Mouse (Mus musculus) activated CD4-positive, CD25-positive, alpha-beta regulatory T cell, adult 4 months (primary cell): Measurements from ENCODE around the gene Nup93. TPM values are rescaled to one million over a fixed set of nuclear protein-coding genes. Genes with fewer than 3 reads are reported as not detected.
A peak's percentile ranks its signal among the peaks of the same experiment; 100 is the strongest.
"Not testable (repeated sequence)": the region's sequence is repeated elsewhere in the genome, so short reads cannot be mapped to it uniquely, and the experiment has no call there.

ENCODE experiments used
- ATAC-seq: one replicate; pipeline ENCODE4 v1.8.0; 2017
- polyA plus RNA-seq, 2 experiments: library from polyadenylated mRNA; unstranded; fragments of 100-300 nt; shearing (Covaris generic); gene quantifications; one replicate each; pipeline ENCODE4 v1.2.1; 2017

Nup93 gene
- polyA plus RNA-seq, result 10 to 100 TPM; 30.7 to 33.1 TPM

DNA sequence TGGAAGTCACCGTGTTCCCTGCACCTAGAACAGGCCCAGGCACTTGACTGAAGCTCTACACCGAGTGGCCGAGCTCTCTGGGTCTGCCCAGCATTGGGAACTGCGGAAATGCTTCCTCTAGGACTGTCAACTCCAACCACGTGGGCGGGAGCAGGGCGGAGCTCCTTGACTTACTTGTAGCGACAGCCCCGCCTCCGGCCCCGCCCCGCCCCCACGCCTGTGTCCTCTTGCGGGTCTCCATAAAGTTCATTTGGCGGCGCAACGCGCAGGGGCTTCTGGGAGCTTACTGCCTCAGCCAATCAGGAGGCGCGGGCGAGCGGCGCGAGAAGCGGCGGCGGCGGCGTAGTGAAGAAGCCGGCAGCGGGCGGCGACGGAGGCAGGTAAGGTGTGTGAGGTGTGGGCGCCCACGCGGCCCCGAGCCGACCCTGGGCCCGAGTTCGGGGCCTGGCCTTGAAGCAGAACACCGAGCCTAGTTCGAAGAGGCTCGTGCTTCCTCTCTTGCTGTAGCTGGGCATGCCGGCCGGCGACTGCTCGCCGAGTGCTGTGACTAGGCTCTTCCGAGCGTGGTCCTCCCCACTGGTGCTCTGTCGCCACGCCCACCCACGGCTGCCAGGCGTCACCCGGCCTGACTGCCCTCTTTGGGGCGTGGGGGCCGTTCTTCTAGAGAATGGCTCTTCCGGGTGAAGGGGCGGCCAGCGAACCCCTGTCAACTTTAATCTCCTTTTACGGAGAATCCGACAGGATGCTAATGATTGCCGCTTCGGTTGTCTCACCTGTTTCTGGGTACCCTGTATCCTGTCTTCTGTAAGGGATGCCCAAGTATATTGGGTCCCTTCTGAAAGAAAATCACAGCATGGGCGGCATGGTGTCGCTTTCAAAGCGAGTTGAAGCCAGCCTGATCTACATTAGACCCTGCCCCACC, at the start of gene Nup93:
Gene Nup93 (plus strand): TSS at position 313 of the 922 bp plus-strand sequence.
- ATAC-seq, result peak; percentile 82

DNA sequence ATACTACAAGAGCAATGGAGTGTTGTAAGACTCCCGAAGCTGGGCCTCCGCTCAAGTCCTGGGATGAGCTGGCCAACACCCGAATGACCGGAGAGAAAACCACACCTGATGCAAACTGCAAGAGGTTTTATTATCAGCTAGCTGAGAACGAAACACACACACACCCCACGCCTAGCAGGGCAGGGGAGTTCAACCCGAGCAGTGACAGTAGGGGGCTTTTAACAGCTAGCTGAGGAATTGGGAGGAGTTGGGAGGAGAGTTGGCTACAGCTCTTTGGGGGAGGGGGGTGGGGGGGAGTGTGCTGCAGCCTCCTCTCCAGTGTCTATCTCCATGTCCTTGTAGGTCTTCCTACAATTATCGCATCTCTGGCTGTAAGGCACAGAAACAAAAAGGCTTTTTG, 48.6 kb upstream of the Nup93 start:
- not testable (repeated sequence) for ATAC-seq

GRCm38 (mm10) chr8:94167244-94167643, 47.1 kb upstream of the Nup93 start:
- peak; percentile 46 for ATAC-seq

DNA sequence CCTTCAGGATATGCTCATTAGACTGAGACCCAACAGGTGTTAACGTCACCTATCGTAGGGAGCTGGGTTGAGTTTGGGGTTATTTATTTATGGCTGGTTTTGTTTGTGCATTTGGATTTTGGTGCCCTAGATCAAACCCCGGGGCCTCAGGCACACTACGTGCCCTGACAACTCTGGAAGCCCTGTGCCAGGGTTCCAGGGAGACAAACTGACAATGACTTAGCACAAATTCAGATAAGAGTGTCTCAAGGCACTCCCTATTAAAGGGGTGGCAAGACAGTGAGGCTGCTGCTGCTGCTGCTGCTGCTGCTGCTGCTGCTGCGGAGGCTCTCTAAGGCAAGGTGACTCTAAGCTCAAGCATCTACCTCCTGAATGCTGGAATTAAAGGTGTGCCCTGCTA, 44.8 kb upstream of the Nup93 start:
- no peak for ATAC-seq

DNA sequence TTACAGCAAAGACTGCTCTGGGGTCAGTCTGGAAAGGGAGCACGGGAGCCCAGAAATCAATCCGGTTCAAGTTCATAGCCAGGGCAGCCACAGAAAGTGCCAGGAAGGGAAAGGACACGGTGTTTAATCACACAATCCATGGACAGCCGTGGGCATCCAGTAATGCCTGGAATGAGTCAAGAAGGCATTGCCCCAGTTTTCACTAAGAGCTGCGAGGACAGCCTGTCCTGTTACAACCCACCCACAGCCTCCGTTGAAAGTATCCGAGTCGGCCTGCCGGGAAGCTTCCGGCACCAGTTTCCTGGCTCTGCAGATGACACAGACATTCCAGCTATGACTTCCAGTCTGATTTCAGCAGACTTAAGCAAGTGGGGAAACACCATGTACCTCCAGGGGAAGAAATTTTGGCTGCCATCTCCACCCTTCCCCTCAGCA, 43.0 kb upstream of the Nup93 start:
- peak; percentile 23 for ATAC-seq

DNA sequence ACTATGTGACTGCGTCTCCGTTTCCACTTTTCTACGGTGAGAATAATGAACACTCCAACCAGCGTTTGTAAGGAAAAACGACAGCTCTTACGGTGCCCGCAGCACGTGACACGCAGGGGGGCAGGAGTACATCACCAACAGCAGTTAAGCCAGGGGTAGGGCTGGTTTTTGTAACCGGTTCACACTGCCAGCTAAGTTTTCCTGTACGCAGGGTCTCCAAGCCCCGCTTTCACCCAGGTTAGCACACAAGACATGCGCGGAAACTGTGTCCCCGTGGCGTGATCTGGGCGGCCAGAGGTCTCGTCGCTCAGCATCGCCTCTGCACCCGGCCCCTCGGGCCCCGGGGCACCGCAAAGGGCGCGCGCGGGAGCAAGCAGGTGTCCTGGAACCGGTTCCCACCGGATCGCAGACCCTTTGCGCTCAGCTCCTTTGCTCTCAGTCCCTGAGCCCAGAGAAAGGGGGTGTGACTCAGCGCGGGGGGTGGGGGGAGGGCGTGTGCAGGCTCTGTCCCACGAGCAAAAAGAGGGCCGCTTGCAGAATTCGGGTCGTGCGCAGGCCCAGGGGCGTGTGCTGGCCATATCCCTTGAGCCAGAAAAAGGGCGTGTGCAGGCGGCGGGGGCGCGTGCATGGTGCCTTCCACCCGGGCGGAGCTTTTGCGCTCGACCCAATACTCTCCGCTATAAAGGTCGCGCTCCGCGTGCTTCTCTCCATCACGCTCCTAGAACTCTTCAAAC, 42.1 kb upstream of the Nup93 start, which contains the start of gene Mt2:
Gene Mt2 (plus strand): TSS at position 590 of the 734 bp plus-strand sequence.
- ATAC-seq, result no peak

- no peak for ATAC-seq
Observed at GRCm38 (mm10) chr8:94172809-94173732, 41.3 kb upstream of the Nup93 start.

DNA sequence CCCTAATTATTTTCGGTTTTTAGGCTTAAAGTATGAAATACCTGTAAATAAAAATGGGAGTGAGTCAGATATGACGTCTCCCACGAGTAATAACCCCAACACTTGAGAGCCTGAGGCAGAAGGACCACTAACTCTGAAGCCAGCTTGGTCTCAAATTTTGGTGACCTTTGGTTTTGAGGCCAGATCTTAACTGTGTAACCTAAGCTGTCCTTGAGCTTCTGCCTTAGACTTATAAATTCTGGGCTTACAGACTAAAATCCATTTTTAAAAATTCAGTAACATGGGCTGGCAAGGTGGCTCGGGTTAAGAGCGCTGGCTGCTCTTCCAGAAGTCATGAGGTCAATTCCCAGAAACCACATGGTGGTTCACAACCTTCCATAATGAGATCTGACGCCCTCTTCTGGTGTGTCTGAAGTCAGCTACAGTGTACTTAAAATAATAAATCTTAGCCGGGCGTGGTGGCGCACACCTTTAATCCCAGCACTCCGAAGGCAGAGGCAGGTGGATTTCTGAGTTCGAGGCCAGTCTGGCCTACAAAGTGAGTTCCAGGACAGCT, 40.4 kb upstream of the Nup93 start:
- no peak for ATAC-seq

DNA sequence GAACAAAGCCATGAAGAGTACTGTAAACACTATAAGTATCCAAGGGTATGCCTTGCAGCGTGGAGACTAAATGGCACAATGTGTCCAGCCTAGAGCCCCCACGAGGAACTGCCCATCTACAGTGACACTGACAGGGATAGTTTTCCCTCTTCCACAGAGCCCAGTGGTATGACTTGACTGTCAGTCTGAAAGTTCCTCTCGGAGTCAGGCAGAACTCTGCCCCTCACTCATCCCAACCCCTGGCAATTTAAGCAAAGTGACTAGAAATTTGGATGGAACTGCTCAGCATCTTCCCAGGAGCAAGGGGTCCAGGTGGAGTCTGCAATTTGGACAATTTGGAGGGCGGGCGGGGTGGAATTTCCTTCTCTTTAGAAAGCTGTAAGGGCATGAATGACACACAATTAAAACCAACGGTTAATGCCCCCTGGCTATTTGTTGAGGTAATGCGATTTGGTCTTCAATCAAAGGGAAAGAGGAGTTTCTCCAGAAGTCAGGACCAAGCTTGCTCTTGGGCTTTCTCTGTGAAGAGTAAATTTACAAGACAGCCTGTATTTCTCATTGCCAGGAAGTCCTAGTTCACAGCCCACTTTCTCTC, 39.6 kb upstream of the Nup93 start:
- ATAC-seq, result no peak

DNA sequence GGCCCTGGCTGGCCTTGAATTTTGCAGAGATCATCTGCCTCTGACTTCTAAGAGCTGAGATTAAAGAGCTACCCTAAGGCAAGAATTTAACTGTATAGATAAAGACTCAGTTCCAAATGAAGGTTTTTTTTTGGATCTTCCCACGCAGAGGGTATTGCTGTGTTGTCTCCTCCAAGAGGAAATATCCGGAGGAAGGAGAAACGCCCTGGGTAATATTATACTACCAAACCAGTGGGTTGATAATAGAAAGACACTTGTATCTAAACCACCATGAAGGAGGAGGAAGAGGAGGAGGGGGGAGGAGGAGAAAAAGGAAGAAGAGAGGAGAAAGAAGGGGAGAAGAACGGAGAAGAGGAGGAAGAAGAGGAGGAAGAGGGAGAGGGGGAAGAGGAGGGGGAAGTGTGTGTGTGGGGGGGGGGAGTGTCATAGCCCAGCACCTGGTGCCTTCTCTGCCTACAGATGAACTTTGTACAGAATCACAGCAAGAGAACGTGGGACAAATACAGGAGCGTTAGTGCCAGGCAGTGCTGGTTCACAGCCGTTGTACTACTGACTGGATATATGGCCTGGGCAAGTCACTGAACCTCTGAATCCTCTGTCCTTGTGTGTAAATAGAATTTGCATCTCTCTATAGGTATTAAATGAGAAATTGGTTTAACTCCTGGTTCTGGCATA, 36.5 kb upstream of the Nup93 start:
- no peak for ATAC-seq

GRCm38 (mm10) chr8:94178857-94179712, 35.3 kb upstream of the Nup93 start, which contains the start of gene Mt1:
Gene Mt1 (plus strand): TSS chr8:94179082.
- ATAC-seq, result peak; percentile 52

- no peak for ATAC-seq
Observed at GRCm38 (mm10) chr8:94179713-94180560, 34.4 kb upstream of the Nup93 start.

- no peak for ATAC-seq
Observed at GRCm38 (mm10) chr8:94180561-94180908, 33.8 kb upstream of the Nup93 start.

DNA sequence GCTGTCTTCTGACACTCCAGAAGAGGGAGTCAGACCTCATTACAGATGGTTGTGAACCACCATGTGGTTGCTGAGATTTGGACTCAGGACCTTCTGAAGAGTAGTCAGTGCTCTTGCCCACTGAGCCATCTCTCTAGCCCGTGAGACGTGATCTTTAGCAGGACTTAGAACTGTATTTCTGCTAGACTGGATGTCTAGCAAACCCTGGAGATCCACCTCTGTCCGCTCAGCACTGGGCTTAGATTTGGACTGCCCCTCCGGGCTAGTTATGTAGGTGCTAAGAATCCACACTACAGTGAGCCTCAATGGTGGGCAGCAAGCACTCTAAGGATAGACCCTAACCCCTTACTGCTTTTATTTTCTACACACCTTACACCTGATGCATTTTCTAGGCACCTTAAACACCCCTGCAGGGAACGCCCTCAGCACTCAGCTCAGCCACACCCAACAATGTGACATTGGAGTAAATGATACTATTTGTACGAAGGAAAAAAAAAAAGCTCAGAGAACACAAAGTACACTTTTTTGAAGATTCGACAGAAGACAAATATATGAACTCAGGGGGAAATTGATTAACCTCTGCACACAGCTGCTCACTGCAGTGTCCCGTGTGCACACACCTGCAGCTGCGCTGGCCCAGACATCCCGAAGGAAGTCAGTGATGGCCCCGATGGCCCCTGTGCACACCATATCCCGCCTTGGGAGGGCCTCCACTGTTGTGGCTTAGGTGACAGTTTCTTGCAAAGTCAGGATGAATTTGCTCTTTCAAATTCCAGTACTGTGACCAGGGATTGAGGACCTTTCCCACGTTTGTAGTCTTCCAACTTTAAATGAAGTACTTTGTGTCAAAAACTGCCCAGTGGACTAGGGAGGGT, 32.1 kb upstream of the Nup93 start:
- ATAC-seq, result no peak

DNA sequence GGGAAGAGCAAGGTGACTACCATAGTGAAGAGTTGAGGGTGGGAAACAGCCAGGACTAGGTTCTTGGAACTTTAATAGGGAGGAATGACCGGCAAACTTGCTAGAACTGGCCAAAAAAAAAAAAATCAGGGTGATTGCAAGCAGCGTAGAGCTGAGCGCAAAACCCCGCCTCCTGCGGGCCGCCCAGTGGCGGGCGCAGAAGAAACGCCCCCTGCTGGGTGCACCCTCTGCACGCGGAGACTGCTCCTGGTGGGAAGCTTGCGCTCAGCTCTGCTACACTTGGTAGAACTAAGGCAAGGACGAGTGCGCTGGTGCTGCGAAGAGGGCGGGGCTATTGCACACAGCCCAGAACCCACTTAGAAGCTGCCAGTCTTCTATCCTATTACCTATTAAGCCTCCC, 31.2 kb upstream of the Nup93 start:
- peak; percentile 66 for ATAC-seq

GRCm38 (mm10) chr8:94184357-94184843, 30.0 kb upstream of the Nup93 start:
- ATAC-seq, result no peak

DNA sequence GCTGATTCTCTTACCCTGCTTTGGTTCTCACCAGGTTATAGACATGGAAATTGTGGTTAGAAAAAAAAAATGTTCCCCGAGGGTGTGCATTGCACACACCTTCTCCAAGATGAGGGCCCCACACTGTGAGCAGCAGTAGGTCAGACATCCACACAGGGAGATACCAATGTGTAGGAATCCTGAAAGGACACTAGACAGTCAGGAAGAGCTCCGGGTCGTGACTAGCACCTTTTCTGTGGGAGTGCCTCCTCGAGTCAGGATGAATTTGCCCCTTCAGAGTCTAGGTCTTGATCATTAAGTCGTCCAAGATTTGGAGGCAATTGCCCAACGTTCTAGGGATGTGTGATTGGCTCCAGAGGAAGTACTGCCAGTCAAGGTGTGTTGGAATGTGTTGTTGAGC, 28.6 kb upstream of the Nup93 start:
- no peak for ATAC-seq

DNA sequence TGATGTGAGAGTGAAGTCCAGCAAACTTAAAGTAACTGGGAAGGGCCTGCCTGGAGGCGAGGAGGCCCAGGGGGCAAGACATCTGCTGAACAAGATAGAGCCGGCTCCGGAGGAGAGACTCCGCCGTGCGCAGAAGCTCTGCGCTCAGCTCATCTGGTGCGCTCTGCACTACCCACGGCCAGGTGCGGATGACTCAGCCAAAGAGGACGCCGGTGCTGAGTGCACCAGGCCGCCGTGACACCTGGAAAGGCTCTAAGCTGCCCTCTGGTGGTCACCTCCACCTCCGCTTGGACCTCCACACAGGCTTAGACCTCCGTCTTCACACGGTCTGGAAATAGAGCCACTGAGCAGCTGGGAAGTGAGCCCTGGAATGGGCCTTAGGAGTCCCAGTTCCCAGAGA, 27.8 kb upstream of the Nup93 start:
- ATAC-seq, result peak; percentile 25
